Mouse (Mus musculus) gonadal fat pad, adult 2 months (tissue): Measurements from ENCODE around the gene Mbnl2. TPM values are rescaled to one million over a fixed set of nuclear protein-coding genes. Genes with fewer than 3 reads are reported as not detected.

Source experiments
- DNase-seq: peaks from one replicate; pipeline ENCODE4 v3.0.0-alpha.2; 2012; ENCODE audit warnings: low read depth
- polyA plus RNA-seq: library from polyadenylated mRNA; depleted of rRNA; stranded (reverse); fragments of >200 nt; gene quantifications from 2 replicates; pipeline ENCODE4 v1.2.3, GENCODE M21; 2012; rRNA removed

The Mbnl2 gene
- polyA plus RNA-seq, result 69.9 and 86.9 TPM in 2 replicates

DNA sequence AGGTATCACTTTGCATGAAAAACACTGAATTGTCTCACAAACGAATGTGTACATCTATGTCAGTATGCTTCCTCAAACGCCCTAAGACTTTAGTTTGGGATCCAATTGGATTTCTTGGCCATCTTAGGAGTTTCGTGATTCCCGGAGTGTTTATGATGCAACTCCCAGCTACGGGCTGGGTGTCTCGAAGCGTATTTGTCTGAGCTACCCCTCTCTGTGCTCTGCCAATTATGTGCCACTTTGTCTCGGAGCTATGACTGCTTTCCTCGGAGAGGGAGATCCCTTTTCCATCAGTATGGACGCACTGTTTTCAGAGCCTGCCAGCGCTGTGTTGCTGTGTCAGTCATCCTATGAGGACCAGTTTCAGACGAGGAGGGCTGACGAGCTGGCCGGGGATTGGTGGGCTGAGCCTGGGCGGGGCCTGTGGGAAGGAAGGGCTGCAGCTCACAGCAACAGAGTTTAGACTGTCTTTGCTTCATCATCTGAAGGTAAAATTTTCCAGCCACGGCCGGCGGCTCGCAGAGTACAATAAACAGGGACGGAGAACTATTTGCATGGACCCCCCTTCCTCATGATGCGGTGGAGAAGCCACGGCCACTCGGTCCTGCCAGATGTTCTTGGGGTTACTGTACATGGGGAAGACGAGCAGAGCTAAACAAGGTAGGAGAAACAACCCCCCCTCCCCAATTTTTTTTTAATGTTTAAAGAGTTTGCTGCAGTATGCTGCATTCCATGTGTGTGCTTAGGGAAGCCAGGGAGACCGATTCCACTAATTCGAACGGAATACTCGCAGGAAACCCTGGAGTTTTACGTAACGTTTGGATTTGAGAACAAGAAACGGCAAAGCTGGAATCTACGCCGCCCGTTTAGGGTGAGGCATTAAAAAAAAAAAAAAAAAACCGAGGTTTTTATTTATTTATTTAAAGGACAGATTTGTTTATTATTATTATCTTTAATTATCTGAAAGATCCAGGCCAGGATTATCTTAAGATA lies at the start of gene Mbnl2:
TSS of gene Mbnl2 (plus strand) at position 424 of the 993 bp plus-strand sequence.
- no peak for DNase-seq

DNA sequence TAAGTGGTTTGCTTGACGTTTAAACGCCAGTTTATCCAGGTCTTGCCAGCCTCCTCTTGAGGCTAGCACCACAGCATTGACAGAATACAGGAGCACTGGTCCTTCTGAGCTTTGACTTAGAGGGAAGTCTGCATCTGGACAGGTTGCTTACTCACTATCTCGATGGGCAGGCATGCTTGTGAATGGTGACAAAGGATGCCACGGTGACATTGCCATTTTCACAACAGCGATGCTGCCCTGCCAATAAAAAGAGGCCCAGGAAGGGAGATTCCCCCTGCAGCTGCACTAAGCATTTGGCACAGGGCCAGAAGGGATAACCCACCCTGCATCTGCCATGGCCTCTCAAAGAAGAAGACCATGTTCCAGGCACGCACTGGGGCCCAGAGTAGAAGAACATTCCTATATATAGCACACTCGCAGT lies 43.4 kb upstream of the Mbnl2 start:
- no peak for DNase-seq

DNA sequence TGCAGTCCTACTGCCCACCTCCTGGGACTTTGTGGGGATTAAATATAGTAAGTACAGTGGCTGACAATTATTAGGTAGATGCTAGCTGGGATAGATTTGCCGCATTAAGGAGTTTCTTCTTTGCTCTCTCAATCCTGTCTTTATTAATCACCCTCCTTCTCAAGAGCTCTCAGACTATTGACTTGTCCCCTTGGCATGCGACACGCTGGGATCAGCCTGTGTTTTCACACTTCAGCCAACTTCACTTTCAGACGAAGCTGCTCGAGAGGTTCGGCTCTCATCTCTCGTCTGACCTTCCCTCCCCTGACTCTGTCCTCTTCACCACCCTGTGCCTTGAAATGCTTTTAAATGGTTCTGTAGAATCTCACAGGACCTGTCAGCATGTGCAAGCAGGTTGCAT lies 39.9 kb upstream of the Mbnl2 start:
- no peak for DNase-seq

GRCm38 (mm10) chr14:120238501-120238900 lies 37.0 kb upstream of the Mbnl2 start:
- peak; percentile 60 for DNase-seq

- DNase-seq, result no peak
Measured at GRCm38 (mm10) chr14:120240209-120240608, 35.3 kb upstream of the Mbnl2 start.

DNA sequence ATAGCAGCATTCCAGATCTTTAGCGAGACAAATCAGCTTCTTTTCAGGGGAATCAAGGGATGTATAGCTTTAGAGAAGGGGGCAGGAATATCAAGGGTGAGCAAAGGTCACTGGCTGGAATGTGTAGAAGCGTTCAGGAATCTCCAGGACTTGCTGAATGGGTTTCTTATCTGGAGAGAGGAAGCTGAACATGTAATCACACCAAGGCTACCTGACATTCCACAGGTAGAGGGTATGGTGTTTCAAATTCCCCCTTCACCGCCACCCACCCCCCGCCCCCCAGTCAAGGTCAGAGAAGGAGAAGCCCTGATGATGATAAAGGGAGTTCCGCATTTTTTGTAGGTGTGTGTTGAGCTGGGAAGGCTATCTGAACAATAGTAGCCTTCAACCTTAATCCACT lies 32.8 kb upstream of the Mbnl2 start:
- no peak for DNase-seq

DNA sequence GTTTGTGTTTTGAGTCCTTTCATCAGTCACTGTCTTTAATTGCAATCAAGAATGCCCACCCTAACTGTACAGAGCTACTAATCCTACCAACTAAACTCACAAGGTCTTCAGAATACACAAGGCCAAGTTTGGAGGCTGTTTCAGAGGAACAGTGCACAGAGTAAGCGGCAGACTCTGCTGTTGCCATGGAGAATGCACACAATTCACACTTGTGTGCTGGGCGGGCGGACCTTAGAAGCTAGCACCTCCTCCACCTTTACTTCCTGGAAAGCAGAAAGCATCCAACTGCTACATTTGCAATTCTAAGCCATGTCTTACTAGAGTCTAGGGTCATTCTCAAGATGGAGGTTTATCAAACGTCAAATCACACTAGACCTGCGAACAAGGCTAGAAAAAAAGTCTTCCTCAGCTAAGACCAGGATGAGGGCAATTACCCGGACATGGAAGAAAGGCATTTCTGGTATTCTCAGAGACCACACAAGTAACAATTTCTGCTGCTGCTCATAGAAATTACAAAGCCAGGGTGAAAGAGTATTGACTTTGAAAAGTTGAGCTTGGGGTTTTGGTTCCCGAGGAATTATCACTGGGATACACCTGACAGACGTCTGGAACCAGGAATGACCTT lies 30.3 kb upstream of the Mbnl2 start:
- no peak for DNase-seq

GRCm38 (mm10) chr14:120253331-120253730 lies 22.1 kb upstream of the Mbnl2 start:
- no peak for DNase-seq

GRCm38 (mm10) chr14:120256146-120256545 lies 19.3 kb upstream of the Mbnl2 start:
- DNase-seq, result no peak

GRCm38 (mm10) chr14:120256623-120257384 lies 18.7 kb upstream of the Mbnl2 start:
- DNase-seq, result no peak

- no peak for DNase-seq
Measured at GRCm38 (mm10) chr14:120257483-120257882, 18.0 kb upstream of the Mbnl2 start.

- DNase-seq, result no peak
Measured at GRCm38 (mm10) chr14:120259426-120259825, 16.0 kb upstream of the Mbnl2 start.

DNA sequence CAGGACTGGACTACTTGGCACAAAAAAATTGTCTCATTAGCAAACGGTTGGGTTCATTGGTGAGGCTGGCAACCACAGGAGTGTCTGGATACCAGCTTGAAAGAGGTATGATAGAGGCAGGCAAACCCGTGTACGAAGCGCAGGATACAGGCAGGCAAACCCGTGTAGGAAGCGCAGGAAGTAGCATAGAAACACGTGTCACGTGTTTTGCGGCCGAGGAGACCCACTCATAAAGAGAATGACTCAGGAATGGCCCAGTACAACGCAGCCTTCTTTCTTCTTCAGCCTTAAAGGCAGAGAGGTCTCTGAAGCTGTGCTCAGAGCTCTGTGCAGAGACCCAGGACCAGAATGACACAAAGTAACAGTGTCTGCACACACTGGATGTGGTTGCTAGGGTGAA lies 13.9 kb upstream of the Mbnl2 start:
- no peak for DNase-seq

GRCm38 (mm10) chr14:120262660-120263379 lies 12.6 kb upstream of the Mbnl2 start:
- no peak for DNase-seq

GRCm38 (mm10) chr14:120263380-120264135 lies 11.9 kb upstream of the Mbnl2 start:
- DNase-seq, result no peak

GRCm38 (mm10) chr14:120265886-120266285 lies 9.6 kb upstream of the Mbnl2 start:
- DNase-seq, result no peak

DNA sequence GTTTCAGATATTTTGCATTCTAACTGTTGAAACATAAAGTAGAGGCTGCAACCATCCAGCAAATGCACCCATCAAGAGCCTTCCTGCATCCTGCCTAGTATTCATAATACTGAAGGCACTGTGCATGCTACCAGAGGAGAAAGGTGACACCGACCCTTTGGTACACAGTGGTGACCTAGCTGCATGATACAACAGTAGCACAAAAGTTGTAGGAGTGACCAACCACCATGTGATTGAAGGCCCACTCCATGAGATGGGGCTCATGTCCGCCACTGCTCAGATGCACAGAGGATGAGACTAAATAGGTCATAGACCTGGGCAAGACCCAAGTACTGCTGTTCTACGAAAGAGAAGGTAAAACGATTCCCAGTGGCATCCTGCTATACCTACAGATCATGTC lies 8.3 kb upstream of the Mbnl2 start:
- no peak for DNase-seq

GRCm38 (mm10) chr14:120270031-120270430 lies 5.4 kb upstream of the Mbnl2 start:
- DNase-seq, result no peak

GRCm38 (mm10) chr14:120270633-120271032 lies 4.8 kb upstream of the Mbnl2 start:
- no peak for DNase-seq

DNA sequence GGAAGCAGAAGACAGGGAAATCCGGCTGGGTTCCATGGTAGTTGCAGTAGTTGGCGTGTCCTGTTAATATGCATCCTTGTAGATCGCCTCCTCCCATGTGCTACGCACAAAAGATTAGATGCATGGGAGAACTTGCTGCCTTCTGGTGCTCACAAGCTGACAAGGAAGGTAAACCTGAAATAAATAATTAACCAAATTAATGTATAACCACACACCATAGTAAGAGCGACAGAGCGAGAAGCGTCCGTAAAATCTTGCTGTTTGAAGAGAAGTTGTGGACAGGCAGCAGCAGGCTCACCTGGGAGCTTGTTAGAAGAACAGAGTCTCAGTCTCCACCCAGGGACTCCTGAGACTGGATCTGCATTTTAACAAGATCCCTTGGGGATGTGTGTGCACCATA lies 4.4 kb upstream of the Mbnl2 start:
- no peak for DNase-seq

- no peak for DNase-seq
Measured at GRCm38 (mm10) chr14:120273766-120274165, 1.7 kb upstream of the Mbnl2 start.
